Mouse (Mus musculus): ENCODE results near the gene Acot7. TPM values are rescaled to one million over a fixed set of nuclear protein-coding genes. Genes with fewer than 3 reads are reported as not detected.

Acot7 gene
- polyA plus RNA-seq, 2 experiments, result 47.3 to 50.3 TPM

- no peaks in the 10 kb centered on the region for H3K9me3 ChIP-seq (ENCODE audit: control insufficient read depth, low read length)
- no peaks in the 10 kb centered on the region for H3K27me3 ChIP-seq (ENCODE audit: control insufficient read depth, insufficient read depth, low read length)
- 52% methylated on average over 4 of the region's 4 CpGs for WGBS
- H3K4me3 ChIP-seq (replicated peaks; ENCODE audit: low read length), result no peak overlapping the region
- TF ChIP-seq POLR2A (IDR thresholded peaks at IDR 0.05; ENCODE audit: borderline replicate concordance, extremely low read depth, insufficient read depth, insufficient read length), result no peak
- peaks cover 11% of the 10 kb centered on the region; the same call in 1 of the 2 replicates for H3K4me1 ChIP-seq (ENCODE audit: control insufficient read depth, insufficient read depth, low read length)
- H3K27ac ChIP-seq (replicated peaks; ENCODE audit: low read depth, low read length), result no peak overlapping the region
- no peaks in the 10 kb centered on the region for H3K36me3 ChIP-seq (ENCODE audit: control insufficient read depth, insufficient read depth, low read length)
- no peak overlapping the region for H3K4me2 ChIP-seq (replicated peaks; ENCODE audit: low read depth, low read length, severe bottlenecking)
- H3K9ac ChIP-seq (ENCODE audit: low read depth, low read length, severe bottlenecking), result no peak overlapping the region
- DNase-seq (ENCODE audit: low spot score) (no peak), ATAC-seq (ENCODE audit: low FRiP score, low read depth) (no peak)
Observed at GRCm38 (mm10) chr4:152264177-152264530, 86.2 kb downstream of the Acot7 start.

- 85% methylated on average over 9 of the region's 9 CpGs for WGBS
- DNase-seq (ENCODE audit: low spot score) (no peak), ATAC-seq (ENCODE audit: low FRiP score, low read depth) (no peak)
- Histone ChIP-seq H3K9me3 (ENCODE audit: control insufficient read depth, low read length) (no peaks in the 10 kb centered on the region), H3K4me3 (replicated peaks; ENCODE audit: low read length) (no peak overlapping the region), H3K4me1 (ENCODE audit: control insufficient read depth, insufficient read depth, low read length) (peaks cover 11% of the 10 kb centered on the region; the same call in 1 of the 2 replicates), H3K27ac (replicated peaks; ENCODE audit: low read depth, low read length) (no peak overlapping the region), H3K27me3 (ENCODE audit: control insufficient read depth, insufficient read depth, low read length) (no peaks in the 10 kb centered on the region), H3K4me2 (replicated peaks; ENCODE audit: low read depth, low read length, severe bottlenecking) (no peak overlapping the region), H3K36me3 (ENCODE audit: control insufficient read depth, insufficient read depth, low read length) (no peaks in the 10 kb centered on the region), H3K9ac (ENCODE audit: low read depth, low read length, severe bottlenecking) (no peak overlapping the region)
- no peak for TF ChIP-seq POLR2A (IDR thresholded peaks at IDR 0.05; ENCODE audit: borderline replicate concordance, extremely low read depth, insufficient read depth, insufficient read length)
Observed at GRCm38 (mm10) chr4:152264867-152265568, 87.1 kb downstream of the Acot7 start.

- ATAC-seq (ENCODE audit: low FRiP score, low read depth), result no peak
- Histone ChIP-seq H3K36me3 (ENCODE audit: control insufficient read depth, insufficient read depth, low read length) (no peaks in the 10 kb centered on the region), H3K9ac (ENCODE audit: low read depth, low read length, severe bottlenecking) (no peak overlapping the region), H3K27ac (replicated peaks; ENCODE audit: low read depth, low read length) (no peak overlapping the region), H3K4me2 (replicated peaks; ENCODE audit: low read depth, low read length, severe bottlenecking) (no peak overlapping the region), H3K9me3 (ENCODE audit: control insufficient read depth, low read length) (no peaks in the 10 kb centered on the region), H3K27me3 (ENCODE audit: control insufficient read depth, insufficient read depth, low read length) (no peaks in the 10 kb centered on the region), H3K4me3 (replicated peaks; ENCODE audit: low read length) (no peak overlapping the region), H3K4me1 (ENCODE audit: control insufficient read depth, insufficient read depth, low read length) (peaks cover 11% of the 10 kb centered on the region; the same call in 1 of the 2 replicates)
- TF ChIP-seq POLR2A (IDR thresholded peaks at IDR 0.05; ENCODE audit: borderline replicate concordance, extremely low read depth, insufficient read depth, insufficient read length), result no peak
- no peak for DNase-seq (ENCODE audit: low spot score)
- 49% methylated on average over 5 of the region's 5 CpGs for WGBS
Observed at GRCm38 (mm10) chr4:152265791-152266190, 87.9 kb downstream of the Acot7 start.

- 43% methylated on average over 10 of the region's 10 CpGs for WGBS
- no peak overlapping the region for H3K4me2 ChIP-seq (replicated peaks; ENCODE audit: low read depth, low read length, severe bottlenecking)
- no peaks in the 10 kb centered on the region for H3K9me3 ChIP-seq (ENCODE audit: control insufficient read depth, low read length)
- H3K27ac ChIP-seq (replicated peaks; ENCODE audit: low read depth, low read length), result no peak overlapping the region
- TF ChIP-seq POLR2A (IDR thresholded peaks at IDR 0.05; ENCODE audit: borderline replicate concordance, extremely low read depth, insufficient read depth, insufficient read length), result no peak
- DNase-seq (ENCODE audit: low spot score), result no peak
- no peak overlapping the region for H3K9ac ChIP-seq (ENCODE audit: low read depth, low read length, severe bottlenecking)
- peaks cover 13% of the 10 kb centered on the region for H3K4me1 ChIP-seq (ENCODE audit: control insufficient read depth, insufficient read depth, low read length)
- no peaks in the 10 kb centered on the region for H3K36me3 ChIP-seq (ENCODE audit: control insufficient read depth, insufficient read depth, low read length)
- H3K4me3 ChIP-seq (replicated peaks; ENCODE audit: low read length), result no peak overlapping the region
- no peaks in the 10 kb centered on the region for H3K27me3 ChIP-seq (ENCODE audit: control insufficient read depth, insufficient read depth, low read length)
- ATAC-seq (ENCODE audit: low FRiP score, low read depth), result no peak
Observed at GRCm38 (mm10) chr4:152266236-152266895, 88.4 kb downstream of the Acot7 start.

GRCm38 (mm10) chr4:152267748-152268369, 89.9 kb downstream of the Acot7 start:
- no peaks in the 10 kb centered on the region for H3K36me3 ChIP-seq (ENCODE audit: control insufficient read depth, insufficient read depth, low read length)
- DNase-seq (ENCODE audit: low spot score), result no peak
- no peak overlapping the region for H3K27ac ChIP-seq (replicated peaks; ENCODE audit: low read depth, low read length)
- H3K4me3 ChIP-seq (replicated peaks; ENCODE audit: low read length), result no peak overlapping the region
- no peaks in the 10 kb centered on the region for H3K9me3 ChIP-seq (ENCODE audit: control insufficient read depth, low read length)
- WGBS, result 81% methylated on average over 13 of the region's 13 CpGs
- no peak overlapping the region for H3K4me2 ChIP-seq (replicated peaks; ENCODE audit: low read depth, low read length, severe bottlenecking)
- H3K27me3 ChIP-seq (ENCODE audit: control insufficient read depth, insufficient read depth, low read length), result no peaks in the 10 kb centered on the region
- ATAC-seq (ENCODE audit: low FRiP score, low read depth), result no peak
- H3K9ac ChIP-seq (ENCODE audit: low read depth, low read length, severe bottlenecking), result no peak overlapping the region
- H3K4me1 ChIP-seq (ENCODE audit: control insufficient read depth, insufficient read depth, low read length), result peaks cover 27% of the 10 kb centered on the region
- no peak for TF ChIP-seq POLR2A (IDR thresholded peaks at IDR 0.05; ENCODE audit: borderline replicate concordance, extremely low read depth, insufficient read depth, insufficient read length)
